Mouse (Mus musculus) bone marrow, adult 2 months (tissue): ENCODE data around the gene Cdc14a.

Experiments used
- CTCF ChIP-seq: fragments of 200-500 bp; IDR thresholded peaks from 2 replicates; pipeline ENCODE4 v1.5.1; 2011; ENCODE audit warnings: low read length, control low read depth; ENCODE audit not compliant: control insufficient read depth, insufficient read depth
- POLR2A ChIP-seq: fragments of 200-500 bp; IDR thresholded peaks from 2 replicates; pipeline ENCODE4 v1.6.1; 2011; ENCODE audit warnings: low read depth, mild to moderate bottlenecking, control low read depth, low read length, borderline replicate concordance; ENCODE audit not compliant: control insufficient read depth

DNA sequence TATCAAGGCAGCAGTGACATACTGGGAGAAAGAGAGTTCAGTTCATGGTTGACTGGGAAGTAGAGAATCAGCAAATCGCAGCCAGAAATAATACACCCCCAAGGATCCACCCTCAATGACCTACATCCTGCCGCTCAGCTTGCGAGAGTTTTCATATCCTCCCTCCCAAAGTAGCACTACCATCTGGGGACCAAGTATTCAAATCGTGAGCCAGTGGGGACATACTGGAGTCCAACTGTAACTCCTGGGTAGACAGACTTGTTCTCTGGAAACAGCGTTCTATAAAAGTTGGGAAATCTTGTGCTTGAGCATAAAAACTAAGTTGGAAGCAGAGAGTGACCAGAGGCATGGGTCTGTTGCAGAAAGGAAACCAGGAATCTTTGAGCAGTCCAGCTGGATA is 191.1 kb downstream of the Cdc14a start:
- no peak for TF ChIP-seq POLR2A
- no peak for TF ChIP-seq CTCF
